Mouse (Mus musculus): Measurements from ENCODE around the gene Lcat. TPM values are rescaled to one million over a fixed set of nuclear protein-coding genes. Genes with fewer than 3 reads are reported as not detected.

The Lcat gene
- polyA plus RNA-seq, 1 experiment from 2014 or later, result 0.74 TPM

DNA sequence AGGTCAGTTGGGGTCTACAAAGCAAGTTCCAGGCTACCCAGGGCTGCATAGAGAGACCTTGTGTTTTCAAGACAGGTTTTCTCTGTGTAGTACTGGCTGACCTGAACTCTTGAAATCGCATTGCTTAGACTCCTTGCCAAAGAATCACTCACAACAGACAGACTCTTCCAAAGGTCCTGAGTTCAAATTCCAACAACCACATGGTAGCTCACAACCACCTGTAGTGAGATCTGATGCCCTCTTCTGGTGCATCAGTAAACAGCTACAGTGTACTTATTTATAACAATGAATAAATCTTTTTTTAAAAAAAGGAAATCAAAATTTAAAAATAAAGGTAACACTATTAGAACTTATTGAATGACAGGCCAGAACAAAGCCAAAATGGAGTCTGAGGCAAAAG lies 38.0 kb upstream of the Lcat start:
- Histone ChIP-seq H3K9ac (replicated peaks; ENCODE audit: low read depth) (no peak overlapping the region), H3K4me2 (replicated peaks; ENCODE audit: low read depth, low read length) (no peak overlapping the region), H3K4me3 (ENCODE audit: low read depth, low read length) (no peak overlapping the region), H3K27ac (ENCODE audit: low read length) (no peak overlapping the region), H3K9me3 (ENCODE audit: low read length) (no peaks in the 10 kb centered on the region), H3K4me1 (ENCODE audit: insufficient read depth, low read depth, low read length) (no peaks in the 10 kb centered on the region), H3K36me3 (ENCODE audit: insufficient read depth, low read length) (no peaks in the 10 kb centered on the region), H3K27me3 (replicated peaks; ENCODE audit: insufficient read depth, low read length) (no peaks in the 10 kb centered on the region)
- no peak for ATAC-seq
- 0 out of 2 replicates have a peak, but pooled peaks have one; percentile 11 for TF ChIP-seq CTCF (IDR thresholded peaks at IDR 0.05)
- no peak for TF ChIP-seq EP300 (IDR thresholded peaks at IDR 0.05)
- 84% methylated on average over 1 of the region's 1 CpGs for WGBS
- DNase-seq (ENCODE audit: low spot score), result no peak

DNA sequence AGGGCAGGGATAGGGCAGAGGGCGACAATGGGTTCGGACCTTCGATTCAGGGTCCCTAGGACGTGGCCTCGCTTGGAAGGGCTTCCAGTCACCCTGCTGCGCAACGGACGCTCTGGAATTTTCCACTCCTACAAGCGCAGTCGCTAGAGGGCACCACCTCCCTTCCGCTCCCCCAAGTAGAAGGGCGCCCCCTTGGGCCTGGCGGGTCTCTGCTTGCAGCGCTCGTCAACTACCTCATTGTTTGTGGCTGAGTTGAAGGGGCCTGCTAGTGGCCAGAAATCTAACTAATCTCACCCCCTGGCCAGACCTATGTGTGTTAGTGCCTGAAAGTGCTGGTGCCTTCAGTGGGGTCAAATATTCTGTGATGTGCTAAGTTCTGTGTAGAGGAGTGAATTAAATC lies 36.1 kb upstream of the Lcat start, which contains the start of gene Dpep3:
Gene Dpep3 (minus strand): TSS at position 105 of the 400 bp plus-strand sequence.
- Histone ChIP-seq H3K27me3 (replicated peaks; ENCODE audit: insufficient read depth, low read length) (no peaks in the 10 kb centered on the region), H3K27ac (ENCODE audit: low read length) (no peak within 1 kb of the TSS), H3K4me2 (replicated peaks; ENCODE audit: low read depth, low read length) (no peak within 1 kb of the TSS), H3K9ac (replicated peaks; ENCODE audit: low read depth) (no peak within 1 kb of the TSS), H3K36me3 (ENCODE audit: insufficient read depth, low read length) (no peaks in the 10 kb centered on the region), H3K4me1 (ENCODE audit: insufficient read depth, low read depth, low read length) (no peaks in the 10 kb centered on the region), H3K4me3 (ENCODE audit: low read depth, low read length) (no peak within 1 kb of the TSS), H3K9me3 (ENCODE audit: low read length) (no peaks in the 10 kb centered on the region)
- DNase-seq (ENCODE audit: low spot score) (no peak), ATAC-seq (no peak)
- TF ChIP-seq CTCF (IDR thresholded peaks at IDR 0.05) (no peak), EP300 (IDR thresholded peaks at IDR 0.05) (no peak)
- 94% methylated on average over 15 of the region's 15 CpGs for WGBS

DNA sequence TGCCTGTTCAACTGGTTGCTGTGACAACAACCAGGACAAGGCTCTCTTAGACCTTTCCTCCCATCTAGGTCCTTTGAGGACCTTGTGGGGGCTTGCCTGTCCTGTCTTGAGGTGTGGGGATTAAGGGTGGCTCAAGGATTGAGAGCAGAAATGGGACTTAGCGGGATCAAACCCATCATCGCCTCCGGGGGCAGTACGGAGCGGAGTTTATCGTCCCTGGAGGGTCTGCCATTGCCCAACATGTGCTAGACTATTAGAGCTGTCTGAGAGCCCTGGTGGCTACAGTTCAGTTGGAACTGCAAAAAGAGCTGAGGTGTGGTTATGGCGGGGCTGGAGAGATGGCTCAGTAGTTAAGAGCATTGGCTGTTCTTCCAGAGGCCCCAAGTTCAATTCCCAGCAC lies 32.2 kb upstream of the Lcat start:
- H3K9ac ChIP-seq (replicated peaks; ENCODE audit: low read depth), result no peak overlapping the region
- no peak overlapping the region for H3K27ac ChIP-seq (ENCODE audit: low read length)
- DNase-seq (ENCODE audit: low spot score), result no peak
- WGBS, result 68% methylated on average over 7 of the region's 7 CpGs
- H3K9me3 ChIP-seq (ENCODE audit: low read length), result no peaks in the 10 kb centered on the region
- no peaks in the 10 kb centered on the region for H3K36me3 ChIP-seq (ENCODE audit: insufficient read depth, low read length)
- no peaks in the 10 kb centered on the region for H3K27me3 ChIP-seq (replicated peaks; ENCODE audit: insufficient read depth, low read length)
- no peak for TF ChIP-seq EP300 (IDR thresholded peaks at IDR 0.05)
- peak; percentile 28; the same call in 1 of the 2 replicates for TF ChIP-seq CTCF (IDR thresholded peaks at IDR 0.05)
- ATAC-seq, result no peak
- H3K4me1 ChIP-seq (ENCODE audit: insufficient read depth, low read depth, low read length), result no peaks in the 10 kb centered on the region
- no peak overlapping the region for H3K4me2 ChIP-seq (replicated peaks; ENCODE audit: low read depth, low read length)
- H3K4me3 ChIP-seq (ENCODE audit: low read depth, low read length), result no peak overlapping the region

DNA sequence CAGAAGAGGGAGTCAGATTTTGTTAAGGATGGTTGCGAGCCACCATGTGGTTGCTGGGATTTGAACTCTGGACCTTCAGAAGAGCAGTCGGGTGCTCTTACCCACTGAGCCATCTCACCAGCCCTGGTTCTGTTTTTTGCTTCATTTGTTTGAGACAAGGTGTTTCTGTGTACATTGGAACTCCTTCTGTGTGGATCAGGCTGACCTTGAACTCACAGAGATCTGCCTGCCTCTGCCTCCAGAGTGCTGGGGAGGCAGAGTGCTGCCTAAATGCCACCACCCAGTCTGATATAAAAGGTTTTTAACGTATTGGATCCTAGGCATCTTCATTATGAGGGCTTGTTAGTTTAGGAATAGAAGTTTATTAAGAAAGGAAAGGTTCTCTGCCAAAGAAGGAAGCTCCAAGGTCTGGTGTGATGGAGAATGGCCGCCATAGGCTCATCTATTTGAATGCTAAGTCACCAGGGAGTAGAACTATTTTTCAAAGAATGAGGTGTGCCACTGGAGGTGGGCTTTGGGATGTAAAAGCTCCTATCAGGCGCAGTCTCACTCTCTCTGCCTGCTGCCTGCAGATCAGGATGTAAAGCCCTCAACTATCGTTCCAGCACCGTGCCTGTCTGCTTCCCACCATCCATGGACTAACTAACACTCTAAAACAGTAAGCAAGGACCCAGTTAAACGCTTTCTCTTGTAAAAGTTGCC lies 28.0 kb upstream of the Lcat start:
- Histone ChIP-seq H3K9ac (replicated peaks; ENCODE audit: low read depth) (no peak overlapping the region), H3K4me3 (ENCODE audit: low read depth, low read length) (no peak overlapping the region), H3K36me3 (ENCODE audit: insufficient read depth, low read length) (no peaks in the 10 kb centered on the region), H3K9me3 (ENCODE audit: low read length) (no peaks in the 10 kb centered on the region), H3K4me2 (replicated peaks; ENCODE audit: low read depth, low read length) (no peak overlapping the region), H3K27ac (ENCODE audit: low read length) (no peak overlapping the region), H3K4me1 (ENCODE audit: insufficient read depth, low read depth, low read length) (no peaks in the 10 kb centered on the region; the same call in 1 of the 2 replicates), H3K27me3 (replicated peaks; ENCODE audit: insufficient read depth, low read length) (no peaks in the 10 kb centered on the region)
- 78% methylated on average over 8 of the region's 8 CpGs for WGBS
- ATAC-seq (no peak), DNase-seq (ENCODE audit: low spot score) (no peak)
- TF ChIP-seq EP300 (IDR thresholded peaks at IDR 0.05), result no peak
- no peak for TF ChIP-seq CTCF (IDR thresholded peaks at IDR 0.05)

DNA sequence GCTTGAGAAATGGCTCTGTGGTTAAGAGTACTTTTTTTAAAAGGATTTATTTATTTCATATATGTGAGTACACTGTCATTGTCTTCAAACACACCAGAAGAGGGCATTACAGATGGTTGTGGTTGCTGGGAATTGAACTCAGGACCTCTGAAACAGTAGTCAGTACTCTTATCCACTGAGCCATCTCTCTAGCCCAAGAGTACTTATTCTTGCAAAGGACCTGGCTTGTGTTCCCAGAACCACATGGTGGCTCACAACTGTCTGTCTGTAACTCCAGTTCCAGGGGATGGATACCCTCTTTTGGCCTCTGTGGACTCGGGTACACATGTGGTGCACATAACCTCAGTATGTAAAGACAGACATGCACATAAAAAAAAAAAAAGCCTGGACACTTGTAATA lies 26.2 kb upstream of the Lcat start:
- Histone ChIP-seq H3K36me3 (ENCODE audit: insufficient read depth, low read length) (no peaks in the 10 kb centered on the region), H3K9ac (replicated peaks; ENCODE audit: low read depth) (no peak overlapping the region), H3K27me3 (replicated peaks; ENCODE audit: insufficient read depth, low read length) (no peaks in the 10 kb centered on the region), H3K4me3 (ENCODE audit: low read depth, low read length) (no peak overlapping the region), H3K27ac (ENCODE audit: low read length) (no peak overlapping the region), H3K4me1 (ENCODE audit: insufficient read depth, low read depth, low read length) (peaks cover 5% of the 10 kb centered on the region; the same call in 1 of the 2 replicates), H3K9me3 (ENCODE audit: low read length) (no peaks in the 10 kb centered on the region), H3K4me2 (replicated peaks; ENCODE audit: low read depth, low read length) (no peak overlapping the region)
- DNase-seq (ENCODE audit: low spot score), result no peak
- 62% methylated on average over 1 of the region's 1 CpGs for WGBS
- no peak for ATAC-seq
- no peak for TF ChIP-seq EP300 (IDR thresholded peaks at IDR 0.05)
- TF ChIP-seq CTCF (IDR thresholded peaks at IDR 0.05), result no peak

DNA sequence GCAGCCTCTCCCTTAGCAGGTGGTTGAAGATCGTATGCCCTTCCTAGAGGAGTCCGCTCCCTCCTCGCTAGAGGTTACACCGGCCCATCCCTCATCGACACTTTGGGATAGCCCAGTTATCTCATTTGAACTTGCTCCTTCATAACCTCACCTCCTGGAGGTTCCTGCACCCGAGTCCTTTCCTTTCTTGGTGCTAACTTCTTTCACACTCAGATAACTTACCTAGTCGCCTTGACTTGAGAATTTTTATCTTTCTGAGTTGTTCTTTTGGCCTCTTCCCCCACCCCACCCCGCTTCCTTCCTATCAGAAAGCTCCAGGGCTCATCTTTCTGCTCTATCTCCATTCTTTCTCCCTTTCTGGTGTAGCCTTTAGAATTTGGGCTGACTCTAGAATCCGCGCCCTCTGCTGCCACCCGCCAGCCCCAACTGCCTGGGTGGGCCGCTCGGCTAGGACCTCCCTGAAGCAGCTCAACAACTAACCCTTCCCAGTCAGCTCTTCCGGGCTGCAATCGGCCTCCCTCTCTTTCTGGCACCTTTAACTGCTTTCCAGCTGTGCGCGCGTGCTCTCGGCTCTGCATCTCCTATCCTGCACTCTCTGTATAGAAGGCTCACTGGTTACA lies 23.6 kb upstream of the Lcat start:
- H3K27me3 ChIP-seq (replicated peaks; ENCODE audit: insufficient read depth, low read length), result no peaks in the 10 kb centered on the region
- H3K27ac ChIP-seq (ENCODE audit: low read length), result no peak overlapping the region; the same call in 1 of the 2 replicates
- 12% methylated on average over 19 of the region's 19 CpGs for WGBS
- peak overlapping the region; percentile 86; the same call in 1 of the 2 replicates for H3K4me3 ChIP-seq (ENCODE audit: low read depth, low read length)
- H3K4me1 ChIP-seq (ENCODE audit: insufficient read depth, low read depth, low read length), result peaks cover 5% of the 10 kb centered on the region; the same call in 1 of the 2 replicates
- DNase-seq (ENCODE audit: low spot score), result peak; percentile 73
- no peaks in the 10 kb centered on the region for H3K9me3 ChIP-seq (ENCODE audit: low read length)
- no peaks in the 10 kb centered on the region for H3K36me3 ChIP-seq (ENCODE audit: insufficient read depth, low read length)
- H3K4me2 ChIP-seq (replicated peaks; ENCODE audit: low read depth, low read length), result peak overlapping the region; percentile 87
- no peak overlapping the region for H3K9ac ChIP-seq (replicated peaks; ENCODE audit: low read depth)
- peak; percentile 16; the same call in 1 of the 2 replicates for ATAC-seq
- TF ChIP-seq CTCF (IDR thresholded peaks at IDR 0.05), result no peak
- TF ChIP-seq EP300 (IDR thresholded peaks at IDR 0.05), result no peak

All from lung, postnatal 0 days (tissue).